8 mouse cellular contexts compared by ENCODE assay signal in genomic region chr5:100819568-100820480, GRCm38 (mm10). TPM values are rescaled to one million over a fixed set of nuclear protein-coding genes. Genes with fewer than 3 reads are reported as not detected.
DNase-seq lines count a peak whose midpoint lies in the region; ATAC-seq and TF ChIP-seq lines count a peak whose summit lies in the region.

No protein-coding gene starts in this region.

- H3K27ac ChIP-seq in embryonic facial prominence, embryonic 13.5 days = peak overlapping the region; percentile 85; the same call in 1 of the 2 replicates
- peak overlapping the region; percentile 58; the same call in 1 of the 2 replicates for H3K27ac ChIP-seq in kidney, embryonic 16.5 days (ENCODE audit: low read length)
- H3K27ac ChIP-seq in midbrain, embryonic 12.5 days (replicated peaks) = peak overlapping the region; percentile 81

- peak; percentile 48 for TF ChIP-seq CTCF in E14TG2a.4 (conservative IDR thresholded peaks at IDR 0.05; ENCODE audit: low read length)

- no peak for ATAC-seq in embryonic facial prominence, embryonic 13.5 days (ENCODE audit: insufficient number of reproducible peaks, insufficient read depth, low FRiP score, low TSS enrichment, low read depth)
- ATAC-seq in kidney, embryonic 16.5 days (ENCODE audit: low FRiP score, low TSS enrichment) = no peak
- no peak for ATAC-seq in midbrain, embryonic 12.5 days (ENCODE audit: low FRiP score, low read depth)
- ATAC-seq in erythroid progenitor cell, adult 5-6 weeks (replicated peaks; ENCODE audit: low FRiP score, poor library complexity, severe bottlenecking) = no peak; the same call in 1 of the 2 replicates

- H3K36me3 ChIP-seq in E14TG2a.4 (ENCODE audit: insufficient read depth, low read length) = peaks cover 36% of the 10 kb centered on the region
- peaks cover 18% of the 10 kb centered on the region for H3K36me3 ChIP-seq in embryonic facial prominence, embryonic 13.5 days
- peaks cover 3% of the 10 kb centered on the region; the same call in 1 of the 2 replicates for H3K36me3 ChIP-seq in kidney, embryonic 16.5 days (ENCODE audit: insufficient read depth, low read length)
- H3K36me3 ChIP-seq in midbrain, embryonic 12.5 days = peaks cover 11% of the 10 kb centered on the region

- H3K4me3 ChIP-seq in E14TG2a.4 (replicated peaks; ENCODE audit: low read length) = peak overlapping the region; percentile 95
- peak overlapping the region; percentile 84 for H3K4me3 ChIP-seq in embryonic facial prominence, embryonic 13.5 days
- peak overlapping the region; percentile 70 for H3K4me3 ChIP-seq in kidney, embryonic 16.5 days (ENCODE audit: low read length)
- peak overlapping the region; percentile 84 for H3K4me3 ChIP-seq in midbrain, embryonic 12.5 days

- peak overlapping the region; percentile 98 for H3K9ac ChIP-seq in embryonic facial prominence, embryonic 13.5 days
- H3K9ac ChIP-seq in kidney, embryonic 16.5 days (replicated peaks; ENCODE audit: low read length) = peak overlapping the region; percentile 90
- peak overlapping the region; percentile 90 for H3K9ac ChIP-seq in midbrain, embryonic 12.5 days (replicated peaks)

- peak overlapping the region; percentile 80 for H3K4me2 ChIP-seq in embryonic facial prominence, embryonic 13.5 days
- peak overlapping the region; percentile 78 for H3K4me2 ChIP-seq in kidney, embryonic 16.5 days (replicated peaks; ENCODE audit: low read depth, low read length)
- peak overlapping the region; percentile 76 for H3K4me2 ChIP-seq in midbrain, embryonic 12.5 days (replicated peaks)

- no peaks in the 10 kb centered on the region for H3K9me3 ChIP-seq in E14TG2a.4 (ENCODE audit: low read length)
- no peaks in the 10 kb centered on the region for H3K9me3 ChIP-seq in embryonic facial prominence, embryonic 13.5 days
- H3K9me3 ChIP-seq in kidney, embryonic 16.5 days (ENCODE audit: low read length) = no peaks in the 10 kb centered on the region
- no peaks in the 10 kb centered on the region for H3K9me3 ChIP-seq in midbrain, embryonic 12.5 days

- 22% methylated on average over 16 of the region's 16 CpGs for WGBS in embryonic facial prominence, embryonic 13.5 days
- WGBS in kidney, embryonic 16.5 days = 34% methylated on average over 16 of the region's 16 CpGs
- WGBS in midbrain, embryonic 12.5 days = 32% methylated on average over 16 of the region's 16 CpGs

- DNase-seq in A20 (ENCODE audit: low read depth, low spot score) = peak; percentile 77
- DNase-seq in right cerebral cortex, adult 18-20 months = no peak
- no peak for DNase-seq in layer of hippocampus, adult 18-20 months (ENCODE audit: low spot score in 2 of 2)

- H3K27me3 ChIP-seq in E14TG2a.4 (ENCODE audit: insufficient read depth, low read length) = no peaks in the 10 kb centered on the region
- no peaks in the 10 kb centered on the region for H3K27me3 ChIP-seq in embryonic facial prominence, embryonic 13.5 days
- no peaks in the 10 kb centered on the region for H3K27me3 ChIP-seq in kidney, embryonic 16.5 days (ENCODE audit: insufficient read depth, low read length)
- H3K27me3 ChIP-seq in midbrain, embryonic 12.5 days = no peaks in the 10 kb centered on the region

- H3K4me1 ChIP-seq in E14TG2a.4 (replicated peaks; ENCODE audit: low read depth, low read length) = peaks cover 25% of the 10 kb centered on the region
- H3K4me1 ChIP-seq in embryonic facial prominence, embryonic 13.5 days = 0 out of 2 replicates have a peak, but pooled peaks cover 5% of the 10 kb centered on the region
- H3K4me1 ChIP-seq in kidney, embryonic 16.5 days (ENCODE audit: insufficient read depth, low read length) = peaks cover 4% of the 10 kb centered on the region; the same call in 1 of the 2 replicates
- H3K4me1 ChIP-seq in midbrain, embryonic 12.5 days = 0 out of 2 replicates have a peak, but pooled peaks cover 7% of the 10 kb centered on the region

RNA-seq across cellular contexts. Expression of gene Abraxas1, which starts 0.9 kb away (rescaled TPM):
- polyA plus RNA-seq in embryonic facial prominence, embryonic 13.5 days (2015; fragmentation: Nextera tagmentation; extraction: Ambion mirVana) = 36.8 and 43.1 TPM in 2 replicates
- 29.7 and 32.4 TPM in 2 replicates for polyA plus RNA-seq in kidney, embryonic 16.5 days (2015; fragmentation: Nextera tagmentation; extraction: Ambion mirVana)
- polyA plus RNA-seq in midbrain, embryonic 12.5 days (2016; fragmentation: Nextera tagmentation; extraction: Ambion mirVana) = 22.9 and 26.7 TPM in 2 replicates
- 8.6 and 12.6 TPM in 2 replicates for total RNA-seq in erythroid progenitor cell, adult 5-6 weeks (2015; ENCODE audit: low replicate concordance)
- 11.2 and 22.4 TPM in 2 replicates for total RNA-seq in erythroid progenitor cell, adult 5-6 weeks (2017; ENCODE audit: low replicate concordance)
- total RNA-seq in layer of hippocampus, adult 18-20 months (2021) = 1 to 10 TPM; 7.5 to 7.9 TPM

RNA-seq across cellular contexts. Expression of gene Mrps18c, which starts 21.4 kb away (rescaled TPM):
- 173 and 181 TPM in 2 replicates for polyA plus RNA-seq in embryonic facial prominence, embryonic 13.5 days (2015; fragmentation: Nextera tagmentation; extraction: Ambion mirVana)
- polyA plus RNA-seq in kidney, embryonic 16.5 days (2015; fragmentation: Nextera tagmentation; extraction: Ambion mirVana) = 137 and 142 TPM in 2 replicates
- 158 and 159 TPM in 2 replicates for polyA plus RNA-seq in midbrain, embryonic 12.5 days (2016; fragmentation: Nextera tagmentation; extraction: Ambion mirVana)
- total RNA-seq in erythroid progenitor cell, adult 5-6 weeks (2015; ENCODE audit: low replicate concordance) = 40.2 and 119 TPM in 2 replicates
- 31.3 and 92.2 TPM in 2 replicates for total RNA-seq in erythroid progenitor cell, adult 5-6 weeks (2017; ENCODE audit: low replicate concordance)
- 10 to 100 TPM; 64.3 to 65.2 TPM for total RNA-seq in layer of hippocampus, adult 18-20 months (2021)

RNA-seq across cellular contexts. Expression of gene Helq, which starts 21.4 kb away (rescaled TPM):
- polyA plus RNA-seq in embryonic facial prominence, embryonic 13.5 days (2015; fragmentation: Nextera tagmentation; extraction: Ambion mirVana) = 20.3 and 22.0 TPM in 2 replicates
- polyA plus RNA-seq in kidney, embryonic 16.5 days (2015; fragmentation: Nextera tagmentation; extraction: Ambion mirVana) = 12.9 and 16.5 TPM in 2 replicates
- 23.8 and 27.5 TPM in 2 replicates for polyA plus RNA-seq in midbrain, embryonic 12.5 days (2016; fragmentation: Nextera tagmentation; extraction: Ambion mirVana)
- total RNA-seq in erythroid progenitor cell, adult 5-6 weeks (2015; ENCODE audit: low replicate concordance) = 18.4 and 45.3 TPM in 2 replicates
- 19.7 and 40.6 TPM in 2 replicates for total RNA-seq in erythroid progenitor cell, adult 5-6 weeks (2017; ENCODE audit: low replicate concordance)
- 10 to 100 TPM; 10.6 to 14.6 TPM for total RNA-seq in layer of hippocampus, adult 18-20 months (2021)

RNA-seq across cellular contexts. Expression of gene Gpat3, which starts 25.7 kb away (rescaled TPM):
- 0.72 and 1.1 TPM in 2 replicates for polyA plus RNA-seq in embryonic facial prominence, embryonic 13.5 days (2015; fragmentation: Nextera tagmentation; extraction: Ambion mirVana)
- 1.4 and 1.7 TPM in 2 replicates for polyA plus RNA-seq in kidney, embryonic 16.5 days (2015; fragmentation: Nextera tagmentation; extraction: Ambion mirVana)
- polyA plus RNA-seq in midbrain, embryonic 12.5 days (2016; fragmentation: Nextera tagmentation; extraction: Ambion mirVana) = 0.56 TPM in 1 of 2 replicates, not detected in the other
- total RNA-seq in erythroid progenitor cell, adult 5-6 weeks (2015; ENCODE audit: low replicate concordance) = 1.8 and 7.1 TPM in 2 replicates
- 3.0 and 4.1 TPM in 2 replicates for total RNA-seq in erythroid progenitor cell, adult 5-6 weeks (2017; ENCODE audit: low replicate concordance)
- total RNA-seq in layer of hippocampus, adult 18-20 months (2021) = 1 to 10 TPM; 2.2 to 2.3 TPM
